Mouse (Mus musculus) limb, embryonic 14.5 days (tissue): ENCODE data around the gene Rhbdd3. TPM values are rescaled to one million over a fixed set of nuclear protein-coding genes. Genes with fewer than 3 reads are reported as not detected.

Experiments
- ATAC-seq: fragments of 200-750 bp; cut with Nextera tagmentation; 2 replicates; pipeline ENCODE4 v1.8.0; 2017; ENCODE audit warnings: low read depth, moderate number of reproducible peaks, moderate TSS enrichment; ENCODE audit not compliant: low FRiP score
- DNase-seq: peaks from one replicate; pipeline ENCODE4 v3.0.0-alpha.2; 2015; ENCODE audit warnings: low spot score
- H3K27ac ChIP-seq: fragments of 300-500 bp; sonication (generic); replicated peaks from 2 replicates; pipeline ENCODE4 v1.5.1; 2014; ENCODE audit warnings: low read depth, mild to moderate bottlenecking, low read length, moderate library complexity, mixed read lengths
- H3K27me3 ChIP-seq: fragments of 300-500 bp; sonication (generic); 2 replicates; pipeline ENCODE4 v1.6.1; 2014; ENCODE audit warnings: low read length, mixed read lengths; ENCODE audit not compliant: control insufficient read depth, insufficient read depth
- H3K36me3 ChIP-seq: fragments of 300-500 bp; sonication (generic); 2 replicates; pipeline ENCODE4 v1.6.1; 2014; ENCODE audit warnings: mild to moderate bottlenecking, low read length, moderate library complexity, mixed read lengths; ENCODE audit not compliant: control insufficient read depth, insufficient read depth
- H3K4me1 ChIP-seq: fragments of 300-500 bp; sonication (generic); 2 replicates; pipeline ENCODE4 v1.6.1; 2014; ENCODE audit warnings: antibody characterized with exemption, low read length, mixed read lengths; ENCODE audit not compliant: control insufficient read depth, insufficient read depth
- H3K4me2 ChIP-seq: fragments of 300-500 bp; sonication (generic); replicated peaks from 2 replicates; pipeline ENCODE4 v1.6.1; 2014; ENCODE audit warnings: low read depth, mild to moderate bottlenecking, low read length, moderate library complexity; ENCODE audit not compliant: severe bottlenecking
- H3K4me3 ChIP-seq: fragments of 300-500 bp; sonication (generic); replicated peaks from 2 replicates; pipeline ENCODE4 v1.5.1; 2014; ENCODE audit warnings: low read length
- H3K9ac ChIP-seq: fragments of 300-500 bp; sonication (generic); 2 replicates; pipeline ENCODE4 v1.6.1; 2014; ENCODE audit warnings: mild to moderate bottlenecking, low read depth, low read length, moderate library complexity; ENCODE audit not compliant: severe bottlenecking
- H3K9me3 ChIP-seq: fragments of 300-500 bp; sonication (generic); 2 replicates; pipeline ENCODE4 v1.6.1; 2016; ENCODE audit warnings: low read length; ENCODE audit not compliant: control insufficient read depth
- POLR2A ChIP-seq: fragments of 200-500 bp; IDR thresholded peaks from 2 replicates; pipeline ENCODE4 v1.8.0; 2012; ENCODE audit warnings: inconsistent platforms, mild to moderate bottlenecking, moderate library complexity, borderline replicate concordance; ENCODE audit not compliant: insufficient read depth, insufficient read length; ENCODE audit errors: extremely low read depth
- WGBS: fragments of 180-500 bp; shearing (Covaris S2); extraction: QIAGEN DNeasy Blood & Tissue Kit; methylation state at CpG from one replicate; pipeline ENCODE4 v1.1.7; 2014; 5-methylcytosine and 5-hydroxymethylcytosine counted together
- polyA plus RNA-seq, 2 experiments: library from polyadenylated mRNA; depleted of rRNA in 1 of 2; stranded (reverse) in 1 of 2; unstranded in 1 of 2; fragments of >200 nt; fragmentation: Nextera tagmentation in 1 of 2; extraction: Ambion mirVana in 1 of 2; gene quantifications; 2 replicates each; pipeline versions ENCODE4 v1.2.1 to v1.2.3; 2012 to 2014

Gene Rhbdd3
- polyA plus RNA-seq, 2 experiments: 24.6 to 48.1 TPM

DNA sequence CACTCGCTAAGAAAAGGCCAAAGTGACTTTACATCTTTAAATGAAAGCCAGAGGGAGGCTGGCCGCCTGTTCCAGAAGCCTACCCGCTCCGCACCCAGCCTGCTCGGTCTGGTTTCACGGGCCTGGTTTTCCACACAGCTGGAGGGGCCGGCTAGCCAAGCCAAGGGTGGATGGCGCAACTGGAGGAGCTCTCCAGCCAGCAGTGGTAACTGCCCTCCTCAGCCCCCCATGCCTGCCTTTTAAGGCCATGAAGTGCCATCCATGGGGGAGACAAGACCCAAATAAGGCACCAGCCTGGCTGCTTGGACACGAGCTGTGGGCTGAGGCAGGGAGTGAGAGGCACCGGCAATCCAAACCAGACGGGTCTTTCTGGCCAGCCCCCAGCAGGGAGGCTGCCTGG lies 37.2 kb downstream of the Rhbdd3 start:
- Histone ChIP-seq H3K4me1 (peaks cover 8% of the 10 kb centered on the region), H3K9ac (peak overlapping the region; percentile 31; the same call in 1 of the 2 replicates), H3K4me2 (no peak overlapping the region), H3K27ac (peak overlapping the region; percentile 48; the same call in 1 of the 2 replicates), H3K36me3 (no peaks in the 10 kb centered on the region), H3K4me3 (no peak overlapping the region), H3K9me3 (no peaks in the 10 kb centered on the region), H3K27me3 (no peaks in the 10 kb centered on the region)
- no peak for ATAC-seq
- 54% methylated on average over 11 of the region's 11 CpGs for WGBS
- no peak for DNase-seq
- TF ChIP-seq POLR2A: no peak

DNA sequence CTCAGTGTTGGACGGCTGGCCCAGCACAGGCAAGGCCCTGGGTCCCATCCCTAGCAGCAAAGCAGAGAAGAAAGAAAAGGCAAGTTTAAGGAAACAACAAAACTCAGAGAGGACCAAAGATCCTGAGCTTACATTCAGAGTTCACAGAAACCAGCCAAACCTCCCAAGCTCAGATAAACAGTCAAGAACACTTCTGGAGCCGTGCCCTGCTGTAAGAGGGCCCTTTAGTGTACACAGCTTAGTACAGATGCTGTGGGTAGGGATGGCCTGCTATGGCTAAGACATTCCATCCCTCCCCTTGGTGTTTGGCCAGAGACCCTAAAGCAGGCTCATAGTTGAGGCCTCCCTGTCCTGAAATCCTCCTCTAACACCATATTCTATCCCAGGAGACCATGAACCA lies 39.9 kb downstream of the Rhbdd3 start:
- H3K27me3 ChIP-seq: no peaks in the 10 kb centered on the region
- ATAC-seq (no peak), DNase-seq (no peak)
- TF ChIP-seq POLR2A: no peak
- no peaks in the 10 kb centered on the region for H3K36me3 ChIP-seq
- 82% methylated on average over 2 of the region's 2 CpGs for WGBS
- no peak overlapping the region for H3K4me3 ChIP-seq
- H3K4me2 ChIP-seq: no peak overlapping the region
- no peaks in the 10 kb centered on the region for H3K9me3 ChIP-seq
- no peak overlapping the region for H3K9ac ChIP-seq
- H3K4me1 ChIP-seq: peaks cover 11% of the 10 kb centered on the region
- no peak overlapping the region for H3K27ac ChIP-seq

DNA sequence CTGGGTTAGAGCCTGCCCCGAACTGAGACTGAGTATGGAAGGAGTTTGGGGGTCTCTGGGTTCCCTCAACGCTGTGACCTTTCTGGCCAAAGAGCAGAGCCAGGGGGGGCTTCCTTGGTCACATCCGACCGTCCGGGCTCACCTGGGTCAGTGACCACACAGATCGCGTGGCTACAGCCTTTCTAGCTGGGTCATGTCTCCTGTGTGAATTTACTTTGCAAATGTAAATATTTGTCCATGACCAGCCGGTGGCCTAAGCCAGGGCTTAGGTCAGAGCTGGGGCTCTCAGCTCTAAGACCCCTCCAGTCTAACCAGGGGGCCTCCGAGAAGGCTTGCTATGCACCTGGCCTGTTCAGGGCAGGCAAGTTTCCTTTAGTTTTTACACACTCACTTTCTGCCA lies 40.6 kb downstream of the Rhbdd3 start:
- WGBS: 88% methylated on average over 9 of the region's 9 CpGs
- Histone ChIP-seq H3K9me3 (no peaks in the 10 kb centered on the region), H3K4me3 (no peak overlapping the region), H3K4me2 (no peak overlapping the region), H3K27me3 (no peaks in the 10 kb centered on the region), H3K9ac (no peak overlapping the region), H3K27ac (no peak overlapping the region), H3K36me3 (no peaks in the 10 kb centered on the region), H3K4me1 (peaks cover 11% of the 10 kb centered on the region)
- TF ChIP-seq POLR2A: no peak
- DNase-seq: no peak
- no peak for ATAC-seq

DNA sequence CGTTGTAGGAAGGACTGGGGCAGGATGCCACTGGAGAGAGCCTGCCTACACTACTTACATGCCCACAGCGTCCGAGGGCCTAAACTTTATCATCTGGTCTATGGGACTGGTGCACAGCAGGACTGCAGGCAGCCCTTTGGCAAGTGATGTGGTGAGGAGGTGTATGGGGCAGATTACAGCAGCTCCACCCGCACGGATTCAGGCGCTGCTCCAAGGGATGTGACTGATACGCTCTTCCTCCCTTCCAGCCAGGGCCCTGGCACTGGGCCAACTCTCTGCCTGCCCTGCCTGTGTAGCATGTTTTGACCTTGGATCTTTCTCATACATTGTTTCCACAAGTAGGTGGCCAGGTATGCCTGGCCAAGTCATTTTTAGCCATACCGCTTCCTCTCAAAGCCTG lies 41.9 kb downstream of the Rhbdd3 start:
- 49% methylated on average over 8 of the region's 8 CpGs for WGBS
- TF ChIP-seq POLR2A: no peak
- Histone ChIP-seq H3K27ac (no peak overlapping the region), H3K4me2 (no peak overlapping the region), H3K36me3 (no peaks in the 10 kb centered on the region), H3K9me3 (no peaks in the 10 kb centered on the region), H3K27me3 (no peaks in the 10 kb centered on the region), H3K9ac (peak overlapping the region; percentile 12; the same call in 1 of the 2 replicates), H3K4me1 (peaks cover 11% of the 10 kb centered on the region), H3K4me3 (no peak overlapping the region)
- peak; percentile 36 for DNase-seq
- no peak for ATAC-seq

DNA sequence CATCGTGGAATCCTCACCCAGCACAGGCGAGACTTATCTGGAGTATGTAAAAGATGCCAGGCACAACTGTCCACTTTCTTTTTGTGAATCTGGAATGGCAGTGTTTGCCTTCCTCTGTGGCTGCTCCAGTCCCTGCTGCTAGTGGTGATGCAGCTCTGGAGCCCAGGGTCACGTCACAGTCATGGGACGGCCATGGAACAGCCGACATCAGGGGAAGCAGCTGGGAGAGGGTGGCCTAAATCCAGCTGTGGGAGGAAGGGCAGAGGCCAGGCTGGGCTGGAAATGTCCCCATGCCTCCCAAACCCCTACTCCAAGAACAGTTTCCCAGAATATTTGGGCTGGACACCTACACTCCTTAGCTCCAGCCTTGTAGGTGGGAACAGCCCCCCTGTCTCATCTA lies 42.5 kb downstream of the Rhbdd3 start:
- no peak for TF ChIP-seq POLR2A
- no peak for DNase-seq
- Histone ChIP-seq H3K4me3 (no peak overlapping the region), H3K4me2 (no peak overlapping the region), H3K9me3 (no peaks in the 10 kb centered on the region), H3K36me3 (no peaks in the 10 kb centered on the region), H3K4me1 (peaks cover 11% of the 10 kb centered on the region), H3K27me3 (no peaks in the 10 kb centered on the region), H3K9ac (no peak overlapping the region; the same call in 1 of the 2 replicates), H3K27ac (no peak overlapping the region)
- 74% methylated on average over 5 of the region's 5 CpGs for WGBS
- ATAC-seq: no peak

DNA sequence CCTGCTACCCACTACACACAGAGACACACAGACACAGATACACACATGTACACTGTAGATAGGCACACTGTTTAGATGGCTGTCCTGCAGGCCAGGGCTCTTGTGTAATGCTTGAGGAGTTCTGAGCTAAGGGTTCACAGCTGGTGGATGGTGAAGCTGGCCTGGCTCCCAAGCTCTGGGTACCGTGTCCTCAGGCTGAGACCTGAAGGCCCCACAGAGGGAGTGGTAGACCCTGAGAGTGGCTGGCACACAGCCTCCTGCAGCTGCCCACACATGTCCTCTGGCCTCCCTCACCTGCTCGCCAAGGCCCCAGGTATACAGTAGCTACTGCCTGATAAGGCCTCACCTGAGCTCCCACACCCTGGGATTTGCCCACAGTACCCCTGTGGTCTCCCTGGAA lies 43.2 kb downstream of the Rhbdd3 start:
- no peak for TF ChIP-seq POLR2A
- H3K4me1 ChIP-seq: peaks cover 11% of the 10 kb centered on the region

More for the DNA sequence above, 43.2 kb downstream of the Rhbdd3 start:
- no peaks in the 10 kb centered on the region for H3K9me3 ChIP-seq
- WGBS: 73% methylated on average over 2 of the region's 2 CpGs
- ATAC-seq: no peak
- no peak overlapping the region for H3K4me2 ChIP-seq
- H3K36me3 ChIP-seq: no peaks in the 10 kb centered on the region
- H3K27me3 ChIP-seq: no peaks in the 10 kb centered on the region
- no peak overlapping the region for H3K9ac ChIP-seq
- no peak overlapping the region for H3K4me3 ChIP-seq
- no peak for DNase-seq
- no peak overlapping the region for H3K27ac ChIP-seq
